Mouse (Mus musculus) cerebellum, postnatal 25 days (tissue): ENCODE data around the gene Gpc6.
A peak's percentile ranks its signal among the peaks of the same experiment; 100 is the strongest.

ENCODE experiments used
- DNase-seq, 2 experiments: peaks; one replicate each; pipeline ENCODE4 v3.0.0; 2021; ENCODE audit warnings: mixed read lengths in 2 of 2

The Gpc6 gene

GRCm38 (mm10) chr14:117245631-117246030 lies 320.5 kb downstream of the Gpc6 start:
- no peak for DNase-seq

DNA sequence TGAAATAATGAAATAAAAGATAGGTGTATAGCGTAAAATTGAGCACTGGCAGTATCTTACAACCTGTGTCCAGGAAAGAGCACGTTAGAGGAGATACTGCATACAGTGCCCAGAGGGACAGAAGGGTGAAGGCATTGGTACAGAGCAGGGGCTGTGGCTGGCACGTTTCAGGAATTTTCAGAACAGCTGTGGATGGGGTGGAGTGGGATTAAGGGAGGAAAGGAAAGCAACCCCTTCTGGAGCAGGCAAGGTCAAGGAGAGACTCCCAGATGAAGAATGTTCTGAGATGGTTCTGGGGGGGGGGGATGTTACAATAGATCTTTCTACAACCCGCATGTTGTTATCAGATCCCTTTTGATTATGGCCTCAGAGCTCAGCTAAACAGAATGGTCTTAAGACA lies 331.1 kb downstream of the Gpc6 start:
- DNase-seq, result no peak

DNA sequence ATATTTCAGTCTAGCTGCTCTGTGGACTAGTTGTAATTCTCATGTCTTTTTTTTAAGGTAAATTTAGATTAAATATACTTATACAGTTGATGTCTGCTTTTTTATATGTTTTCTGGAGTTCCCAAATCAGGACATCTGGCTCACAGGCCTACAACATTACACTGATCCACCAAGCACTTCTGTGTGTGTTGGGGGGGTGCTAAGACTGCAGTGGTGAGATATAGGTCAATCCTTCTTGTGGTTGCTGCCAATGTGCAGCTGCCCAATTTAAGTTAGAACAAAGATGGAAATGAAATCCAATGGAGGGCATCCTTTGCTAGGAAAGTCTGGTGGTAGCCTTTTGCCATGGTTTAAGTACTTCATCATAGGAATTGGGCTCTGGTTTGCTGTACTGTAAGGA lies 340.5 kb downstream of the Gpc6 start:
- DNase-seq, result no peak

DNA sequence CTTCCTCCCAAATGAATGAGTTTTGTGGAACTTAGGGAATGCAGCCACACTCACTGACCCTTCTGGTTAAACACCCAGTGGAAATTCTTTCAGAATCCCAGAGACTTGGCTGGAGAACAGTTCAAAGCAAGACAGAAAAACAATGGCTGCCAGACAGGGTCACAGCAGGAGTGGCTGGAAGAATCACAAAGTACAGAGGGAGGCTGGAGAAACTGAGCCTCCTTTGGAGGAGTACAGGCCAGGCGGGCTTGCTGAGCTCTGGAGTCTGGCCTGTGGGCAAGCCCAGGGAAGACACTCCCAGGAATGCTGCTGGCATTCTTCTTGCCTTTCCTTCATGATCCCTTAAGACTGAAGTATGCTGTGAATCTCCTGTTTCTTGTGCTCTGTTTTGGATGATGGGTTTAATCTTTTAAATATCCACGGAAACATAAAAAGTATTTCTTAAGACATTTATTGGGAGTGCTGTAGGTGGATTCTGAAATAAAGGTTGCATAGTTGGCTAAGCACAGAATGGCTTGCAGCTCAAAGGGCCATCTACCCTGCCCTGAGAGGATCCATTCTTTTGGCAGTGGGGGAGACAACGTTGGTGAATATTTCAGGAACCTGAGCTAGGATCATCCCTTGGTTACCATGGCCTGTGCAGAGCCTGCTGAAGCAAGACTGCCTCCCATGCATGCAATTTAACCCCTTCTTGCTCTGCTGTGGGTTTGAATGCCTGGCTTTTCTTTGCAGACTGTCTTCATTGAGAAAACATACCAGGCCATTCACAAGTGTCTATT lies 342.9 kb downstream of the Gpc6 start:
- DNase-seq, result peak in 1 of 2 experiments; percentile 7

GRCm38 (mm10) chr14:117283631-117284030 lies 358.5 kb downstream of the Gpc6 start:
- DNase-seq, result no peak

DNA sequence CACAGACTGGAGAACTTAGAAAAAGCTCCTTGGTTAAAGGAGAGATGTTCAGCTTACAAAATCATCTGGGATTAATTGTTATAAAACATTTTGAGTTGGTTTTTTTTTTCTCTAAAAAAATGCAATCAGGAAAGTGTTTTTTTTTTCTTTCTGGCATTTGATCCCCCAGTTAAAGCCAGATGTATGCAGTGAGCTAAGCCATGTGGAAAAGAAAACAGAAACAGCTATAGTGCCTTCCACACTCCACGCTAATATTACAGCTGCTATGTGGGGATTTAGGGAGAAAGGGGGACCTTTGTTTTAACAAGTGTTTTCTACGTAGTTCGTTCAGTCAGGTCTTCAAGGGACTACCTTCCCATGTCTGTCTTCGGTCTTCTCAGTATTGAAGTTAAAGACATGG lies 368.6 kb downstream of the Gpc6 start:
- no peak for DNase-seq

DNA sequence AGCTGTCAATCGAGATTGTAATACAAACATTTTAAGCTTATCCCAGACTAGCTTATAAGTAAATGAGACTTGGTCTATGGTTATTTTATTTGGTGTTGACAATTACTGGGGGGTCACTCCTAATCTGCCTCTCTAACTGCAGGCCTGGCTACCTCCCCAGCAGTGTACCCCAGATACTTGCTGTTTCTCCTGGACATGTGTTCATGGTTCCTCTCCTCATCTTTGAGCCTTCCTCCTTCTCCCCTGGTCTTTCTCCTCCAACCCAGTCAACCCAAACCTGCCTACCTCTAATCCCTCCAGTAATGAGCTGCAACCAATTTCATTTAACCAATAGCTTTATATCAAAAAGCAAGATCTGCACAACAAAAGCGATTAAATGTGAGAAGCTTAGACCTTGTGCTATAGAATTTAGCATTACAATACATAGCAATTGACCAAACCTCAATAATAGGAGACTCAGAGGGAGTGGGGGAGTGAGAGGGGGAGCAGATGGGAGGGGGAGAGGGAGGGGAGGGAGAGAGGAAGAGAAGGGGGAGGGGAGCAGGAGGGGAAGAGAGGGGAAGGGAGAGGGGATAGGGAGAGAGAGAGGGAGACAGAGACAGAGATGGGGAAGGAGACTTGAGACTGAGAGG lies 371.2 kb downstream of the Gpc6 start:
- DNase-seq, result no peak

- no peak for DNase-seq
Observed at GRCm38 (mm10) chr14:117301019-117301418, 375.9 kb downstream of the Gpc6 start.

DNA sequence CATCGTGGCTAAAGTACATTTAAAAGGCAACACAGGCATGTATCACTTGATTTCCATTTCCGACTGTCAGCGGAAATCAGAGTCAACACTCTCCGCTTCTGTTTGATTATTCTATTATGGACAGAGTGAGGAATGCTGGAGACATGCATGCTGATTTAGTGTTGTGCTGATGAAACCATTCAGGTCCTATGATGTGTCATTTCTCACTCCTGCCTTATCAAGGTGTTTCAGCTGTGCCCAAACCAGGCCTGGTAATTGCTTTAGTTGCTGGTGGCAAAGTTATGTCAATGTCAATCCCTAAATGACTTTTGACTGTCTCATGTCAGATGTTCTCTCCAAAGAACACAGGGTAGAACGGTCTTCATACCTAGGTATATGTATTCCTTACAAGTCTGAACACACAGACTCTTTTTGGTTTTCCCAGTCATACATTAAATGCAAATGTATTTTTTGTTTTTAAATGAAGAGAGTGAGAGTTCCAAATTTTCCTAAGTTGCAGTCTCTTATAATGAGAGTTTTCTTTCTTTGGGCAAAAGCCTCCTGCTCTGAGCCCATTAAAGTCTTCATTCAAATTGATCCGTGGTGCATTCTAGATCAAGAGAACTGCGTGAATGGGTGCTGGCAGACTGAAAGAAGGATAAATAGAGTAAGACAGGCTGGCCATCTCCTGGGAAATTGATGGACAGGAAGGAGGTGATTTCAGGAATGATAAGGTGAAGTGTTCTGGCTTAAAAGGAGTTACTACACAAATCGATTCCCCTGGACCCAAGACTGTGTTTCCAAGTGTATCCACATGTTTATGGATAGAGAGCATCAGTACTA lies 379.0 kb downstream of the Gpc6 start:
- DNase-seq, result no peak

DNA sequence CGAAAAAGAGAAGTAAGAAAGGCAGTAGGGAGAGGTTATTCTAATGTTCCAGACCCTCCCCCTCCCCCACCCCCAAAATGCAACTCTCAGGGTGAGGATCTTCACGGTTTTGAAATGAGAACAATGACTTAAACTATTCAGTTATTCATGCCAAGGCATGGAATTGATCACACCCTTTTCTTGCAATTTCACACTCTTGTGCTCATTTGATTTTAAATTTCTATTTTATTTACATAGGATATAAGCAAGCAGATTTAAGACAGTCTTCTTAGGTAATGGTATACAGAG lies 379.6 kb downstream of the Gpc6 start:
- no peak for DNase-seq

DNA sequence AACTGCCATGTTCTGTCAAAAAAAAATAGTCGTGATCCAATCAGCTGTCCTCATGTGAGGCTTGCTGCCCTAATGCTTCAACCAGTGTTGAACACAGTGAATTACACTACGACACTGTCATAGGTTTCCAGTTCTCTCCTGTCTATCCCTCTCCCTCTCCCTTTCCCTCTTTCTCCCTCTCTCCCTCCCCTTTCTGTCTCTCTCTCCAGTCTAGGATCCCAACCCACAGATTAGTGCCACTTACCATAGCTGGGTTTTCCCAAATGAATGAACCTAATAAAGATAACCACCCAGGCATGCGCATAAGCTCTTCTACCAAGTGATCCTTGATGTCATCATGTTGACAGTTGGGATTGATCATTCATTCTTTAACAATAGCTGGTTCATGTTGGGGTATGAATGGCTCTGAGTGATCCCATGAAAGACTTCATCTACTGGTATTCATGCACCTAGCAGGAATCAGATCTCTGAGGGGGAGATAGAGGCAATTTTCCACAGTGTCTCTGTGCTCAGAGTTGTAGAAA lies 384.9 kb downstream of the Gpc6 start:
- DNase-seq, result no peak

- no peak for DNase-seq
Observed at GRCm38 (mm10) chr14:117324214-117324613, 399.1 kb downstream of the Gpc6 start.

GRCm38 (mm10) chr14:117332256-117332655 lies 407.1 kb downstream of the Gpc6 start:
- no peak for DNase-seq

DNA sequence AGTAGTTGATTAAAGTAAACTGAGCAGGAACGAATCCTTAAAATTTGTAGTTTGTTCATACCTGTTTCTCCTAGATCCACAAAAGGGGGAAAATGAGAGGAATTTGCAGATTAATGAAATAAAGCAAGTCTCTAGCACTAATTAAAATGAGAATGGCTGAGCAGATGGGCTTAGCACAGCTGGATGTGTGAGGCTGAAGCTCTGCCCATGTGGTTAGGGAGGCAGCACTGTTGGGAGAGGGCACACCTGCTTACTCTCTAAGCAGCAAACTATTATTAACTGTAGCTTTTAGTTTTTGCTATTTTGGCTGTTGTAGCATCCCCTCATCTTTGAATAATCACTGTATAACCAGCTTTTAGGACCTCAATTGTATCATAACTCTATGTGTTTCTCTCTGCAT lies 412.2 kb downstream of the Gpc6 start:
- DNase-seq, result no peak

DNA sequence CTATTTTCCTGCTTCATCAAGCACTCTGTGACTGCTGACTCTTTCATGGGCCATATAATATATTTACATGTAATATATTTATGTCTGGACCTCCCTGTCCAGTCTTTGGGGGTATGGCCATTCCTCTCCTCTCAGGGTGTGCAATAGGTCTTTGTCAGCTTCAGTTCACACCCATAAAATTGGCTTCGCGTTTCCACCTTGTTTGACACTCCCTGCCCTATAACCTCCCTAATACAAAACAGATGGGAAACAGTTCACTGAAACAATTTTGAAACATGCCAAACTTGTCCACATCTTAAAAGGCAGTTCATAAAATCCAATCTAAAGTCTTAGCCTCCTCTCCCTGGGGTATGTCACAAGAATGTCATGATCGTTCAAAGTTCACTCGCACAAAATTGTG lies 415.4 kb downstream of the Gpc6 start:
- no peak for DNase-seq

DNA sequence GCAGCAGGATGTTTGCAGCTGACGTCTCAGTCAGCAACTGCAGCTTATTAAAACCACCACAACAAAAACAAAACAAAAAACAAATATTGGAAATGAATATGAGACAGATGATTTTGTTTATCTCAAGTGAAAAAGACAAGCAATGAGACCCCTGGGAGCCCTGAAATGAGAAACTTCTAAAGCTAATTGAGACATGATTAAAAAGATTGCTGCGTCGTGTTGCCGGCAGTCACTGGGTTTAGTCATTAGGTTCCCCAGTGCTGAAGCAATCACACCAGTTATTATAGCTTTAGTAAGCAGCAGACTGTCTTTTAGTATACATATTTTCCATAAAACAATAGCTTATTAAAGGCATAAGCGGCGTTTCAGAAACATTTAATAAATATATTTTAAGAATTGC lies 419.4 kb downstream of the Gpc6 start:
- DNase-seq, result no peak

DNA sequence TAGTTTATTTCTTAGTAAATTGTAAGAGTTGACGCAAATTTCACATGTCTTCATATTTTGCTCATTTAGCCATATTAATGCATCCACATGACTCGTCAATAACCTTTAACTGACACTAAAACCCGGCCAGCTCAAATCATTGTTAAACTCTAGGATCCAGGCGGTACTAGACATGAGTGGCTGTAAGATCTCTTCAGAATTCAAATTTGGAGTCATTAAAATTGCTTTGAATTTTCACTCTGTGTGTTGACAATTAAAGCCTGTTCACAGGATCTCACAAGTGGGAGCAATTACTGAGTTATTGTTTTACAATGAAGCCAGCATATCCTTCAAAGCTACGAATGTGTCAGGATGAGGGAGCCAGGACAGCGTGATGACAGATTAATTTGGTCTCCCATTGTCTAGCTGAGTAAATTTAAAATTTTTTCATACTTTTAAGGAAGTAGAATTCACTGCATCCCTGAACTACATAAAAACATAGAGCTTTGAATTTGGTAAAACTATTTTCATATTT lies 421.3 kb downstream of the Gpc6 start:
- DNase-seq, result no peak

- no peak for DNase-seq
Observed at GRCm38 (mm10) chr14:117351296-117351695, 426.2 kb downstream of the Gpc6 start.

- no peak for DNase-seq
Observed at GRCm38 (mm10) chr14:117361155-117361964, 436.2 kb downstream of the Gpc6 start.

DNA sequence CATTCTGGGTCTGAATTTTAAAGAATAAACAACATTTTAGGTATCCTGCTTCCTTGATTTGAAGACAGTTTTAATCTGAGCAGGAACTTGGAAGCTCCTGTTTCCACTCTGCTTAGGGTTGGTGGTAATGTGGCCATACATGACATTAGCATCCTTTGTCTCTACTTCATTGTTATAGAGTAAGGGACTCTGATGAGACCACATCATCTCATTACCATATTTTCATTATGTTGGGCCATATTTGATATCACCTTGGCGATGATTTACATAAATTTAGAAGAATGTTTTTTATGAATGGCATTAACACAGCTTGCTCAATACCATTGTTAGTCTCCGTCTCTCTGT lies 436.8 kb downstream of the Gpc6 start:
- no peak for DNase-seq

- DNase-seq, result no peak
Observed at GRCm38 (mm10) chr14:117369331-117369866, 444.3 kb downstream of the Gpc6 start.

- no peak for DNase-seq
Observed at GRCm38 (mm10) chr14:117376822-117377376, 451.8 kb downstream of the Gpc6 start.
